ENCODE assay signal across 10 mouse cellular contexts in genomic region chr9:14382256-14382791, GRCm38 (mm10). TPM values are rescaled to one million over a fixed set of nuclear protein-coding genes. Genes with fewer than 3 reads are reported as not detected.
A peak's percentile ranks its signal among the peaks of the same experiment; 100 is the strongest.
DNase-seq lines count a peak whose midpoint lies in the region; ATAC-seq and TF ChIP-seq lines count a peak whose summit lies in the region.
"Had no signal": no experiment of that assay in that cellular context is flagged by ENCODE, and none has a peak within 500 bp of the region (broad histone marks: within the 10 kb centered on the region; RNA-seq: fewer than 3 reads in every experiment).

No protein-coding gene starts in this region.

- WGBS in heart, embryonic 16.5 days, result 70% methylated on average over 5 of the region's 5 CpGs
- WGBS in lung, embryonic 14.5 days, result 56% methylated on average over 5 of the region's 5 CpGs
- 52% methylated on average over 5 of the region's 5 CpGs for WGBS in lung, postnatal 0 days
- 79% methylated on average over 5 of the region's 5 CpGs for WGBS in midbrain, postnatal 0 days

- H3K4me2 ChIP-seq in heart, embryonic 16.5 days (ENCODE audit: low read depth, low read length), result peak overlapping the region; percentile 72; the same call in 1 of the 2 replicates
- no peak overlapping the region for H3K4me2 ChIP-seq in lung, embryonic 14.5 days
- no peak overlapping the region for H3K4me2 ChIP-seq in lung, postnatal 0 days (replicated peaks; ENCODE audit: low read depth, low read length)
- H3K4me2 ChIP-seq in midbrain, postnatal 0 days (ENCODE audit: low read depth, low read length, poor library complexity, severe bottlenecking), result peak overlapping the region; percentile 87; the same call in 1 of the 2 replicates

- no peak for ATAC-seq in heart, embryonic 16.5 days (replicated peaks; ENCODE audit: extremely low read depth, insufficient read depth, low FRiP score)
- ATAC-seq in lung, embryonic 14.5 days (ENCODE audit: insufficient read depth), result no peak
- ATAC-seq in lung, postnatal 0 days, result no peak
- ATAC-seq in midbrain, postnatal 0 days (ENCODE audit: low FRiP score), result no peak

- H3K27me3 ChIP-seq in heart, embryonic 16.5 days (ENCODE audit: control insufficient read depth, insufficient read depth, low read length), result no peaks in the 10 kb centered on the region
- H3K27me3 ChIP-seq in lung, embryonic 14.5 days (ENCODE audit: insufficient read depth, low read length), result no peaks in the 10 kb centered on the region
- H3K27me3 ChIP-seq in lung, postnatal 0 days (replicated peaks; ENCODE audit: insufficient read depth, low read length), result no peaks in the 10 kb centered on the region
- no peaks in the 10 kb centered on the region for H3K27me3 ChIP-seq in midbrain, postnatal 0 days (ENCODE audit: insufficient read depth, low read length)
- H3K27me3 ChIP-seq: embryonic facial prominence, embryonic 15.5 days; Patski had no signal

- H3K9me3 ChIP-seq in heart, embryonic 16.5 days (replicated peaks; ENCODE audit: control insufficient read depth, low read length), result no peaks in the 10 kb centered on the region
- H3K9me3 ChIP-seq in lung, embryonic 14.5 days (ENCODE audit: low read depth, low read length), result no peaks in the 10 kb centered on the region
- no peaks in the 10 kb centered on the region for H3K9me3 ChIP-seq in lung, postnatal 0 days (ENCODE audit: low read length)
- no peaks in the 10 kb centered on the region for H3K9me3 ChIP-seq in midbrain, postnatal 0 days (ENCODE audit: low read length)
- H3K9me3 ChIP-seq: embryonic facial prominence, embryonic 15.5 days; limb, embryonic 12.5 days had no signal

- no peak overlapping the region for H3K4me3 ChIP-seq in heart, embryonic 16.5 days (ENCODE audit: low read length)
- H3K4me3 ChIP-seq in lung, embryonic 14.5 days (ENCODE audit: low read depth, low read length), result no peak overlapping the region
- no peak overlapping the region for H3K4me3 ChIP-seq in lung, postnatal 0 days (ENCODE audit: low read depth, low read length)
- H3K4me3 ChIP-seq in midbrain, postnatal 0 days (ENCODE audit: low read depth, low read length), result no peak overlapping the region

- no peak overlapping the region for H3K27ac ChIP-seq in heart, embryonic 16.5 days (ENCODE audit: low read length)
- H3K27ac ChIP-seq in lung, embryonic 14.5 days (ENCODE audit: low read depth), result no peak overlapping the region
- H3K27ac ChIP-seq in lung, postnatal 0 days (ENCODE audit: low read length), result no peak overlapping the region
- peak overlapping the region; percentile 91; the same call in 1 of the 2 replicates for H3K27ac ChIP-seq in midbrain, postnatal 0 days (ENCODE audit: low read depth, low read length)
- H3K27ac ChIP-seq: embryonic facial prominence, embryonic 15.5 days; limb, embryonic 12.5 days had no signal

- no peak overlapping the region for H3K9ac ChIP-seq in heart, embryonic 16.5 days (ENCODE audit: low read length)
- no peak overlapping the region for H3K9ac ChIP-seq in lung, embryonic 14.5 days
- no peak overlapping the region for H3K9ac ChIP-seq in lung, postnatal 0 days (replicated peaks; ENCODE audit: low read depth)
- H3K9ac ChIP-seq in midbrain, postnatal 0 days (replicated peaks; ENCODE audit: low read length, poor library complexity, severe bottlenecking), result no peak overlapping the region
- H3K9ac ChIP-seq: embryonic facial prominence, embryonic 15.5 days; limb, embryonic 12.5 days had no signal

- peak; percentile 29; the same call in 1 of the 2 replicates for TF ChIP-seq EP300 in lung, postnatal 0 days (IDR thresholded peaks at IDR 0.05)

- H3K36me3 ChIP-seq in heart, embryonic 16.5 days (ENCODE audit: control insufficient read depth, insufficient read depth), result no peaks in the 10 kb centered on the region
- no peaks in the 10 kb centered on the region for H3K36me3 ChIP-seq in lung, embryonic 14.5 days (ENCODE audit: insufficient read depth)
- no peaks in the 10 kb centered on the region for H3K36me3 ChIP-seq in lung, postnatal 0 days (ENCODE audit: insufficient read depth, low read length)
- no peaks in the 10 kb centered on the region for H3K36me3 ChIP-seq in midbrain, postnatal 0 days (ENCODE audit: insufficient read depth, low read length)
- H3K36me3 ChIP-seq: embryonic facial prominence, embryonic 15.5 days; limb, embryonic 12.5 days had no signal

- no peak for TF ChIP-seq CTCF in lung, embryonic 14.5 days (IDR thresholded peaks at IDR 0.05; ENCODE audit: low read depth)
- no peak for TF ChIP-seq CTCF in lung, postnatal 0 days (IDR thresholded peaks at IDR 0.05)
- no peak for TF ChIP-seq CTCF in midbrain, postnatal 0 days (IDR thresholded peaks at IDR 0.05)

- DNase-seq in heart, adult 18-20 months, result no peak
- peak; percentile 30 for DNase-seq in lung, embryonic 14.5 days
- DNase-seq in lung, postnatal 4 days, result no peak
- DNase-seq in lung, postnatal 0 days (ENCODE audit: low spot score), result no peak
- DNase-seq in midbrain, postnatal 0 days (ENCODE audit: low spot score), result no peak
- no peak for DNase-seq in right cerebral cortex, postnatal 14 days

- peaks cover 9% of the 10 kb centered on the region for H3K4me1 ChIP-seq in heart, embryonic 16.5 days (ENCODE audit: control insufficient read depth, insufficient read depth, low read length)
- H3K4me1 ChIP-seq in lung, embryonic 14.5 days (ENCODE audit: insufficient read depth), result peaks cover 11% of the 10 kb centered on the region; the same call in 1 of the 2 replicates
- peaks cover 5% of the 10 kb centered on the region; the same call in 1 of the 2 replicates for H3K4me1 ChIP-seq in lung, postnatal 0 days (ENCODE audit: insufficient read depth, low read depth, low read length)
- peaks cover 7% of the 10 kb centered on the region; the same call in 1 of the 2 replicates for H3K4me1 ChIP-seq in midbrain, postnatal 0 days (ENCODE audit: insufficient read depth, low read length)

RNA-seq across cellular contexts. Expression of gene Endod1, which starts 1.0 kb away (rescaled TPM):
- 7.8 and 9.6 TPM in 2 replicates for polyA plus RNA-seq in heart, embryonic 16.5 days (2015; fragmentation: Nextera tagmentation; extraction: Ambion mirVana)
- total RNA-seq in heart, adult 18-20 months (2021), result 1 to 10 TPM; 7.1 to 8.7 TPM
- polyA plus RNA-seq in lung, embryonic 14.5 days (2014; fragmentation: Nextera tagmentation; extraction: Ambion mirVana), result 18.9 and 20.6 TPM in 2 replicates
- 14.4 and 16.6 TPM in 2 replicates for polyA plus RNA-seq in lung, postnatal 0 days (2015; fragmentation: Nextera tagmentation; extraction: Ambion mirVana)
- total RNA-seq in midbrain, postnatal 0 days (2014; rRNA removed), result 79.8 and 92.3 TPM in 2 replicates
- polyA plus RNA-seq in midbrain, postnatal 0 days (2015; fragmentation: Nextera tagmentation; extraction: Ambion mirVana), result 40.6 and 43.1 TPM in 2 replicates

Comparison
In these comparisons a context has a peak if more than half of its experiments do, and no peak if none do; other contexts are left out.
1. H3K4me2 ChIP-seq: peak in heart, embryonic 16.5 days (single experiment) and midbrain, postnatal 0 days (single experiment); none in lung, embryonic 14.5 days (single experiment) and lung, postnatal 0 days (single experiment).